15 mouse cellular contexts compared by ENCODE assay signal in the genomic region with DNA sequence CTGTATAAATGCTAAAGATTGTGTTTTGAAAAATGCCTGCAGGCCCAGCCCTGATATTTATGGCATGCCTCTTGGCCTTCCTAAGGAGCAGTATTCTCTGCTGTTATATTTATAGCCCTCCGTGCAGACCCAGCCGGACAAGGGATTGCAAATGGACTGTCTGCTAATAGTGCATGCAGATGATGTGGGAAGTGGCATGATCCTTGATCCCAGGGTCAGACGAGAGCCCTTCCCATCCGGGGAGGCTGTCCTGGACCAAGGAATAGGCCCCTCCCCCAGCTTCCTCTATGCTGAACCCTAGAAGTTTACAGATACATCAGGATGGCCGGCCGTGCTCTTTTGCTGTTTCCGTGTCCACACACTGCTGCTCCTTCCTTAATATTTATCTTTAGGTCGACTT. TPM values are rescaled to one million over a fixed set of nuclear protein-coding genes. Genes with fewer than 3 reads are reported as not detected.
DNase-seq lines count a peak whose midpoint lies in the region; ATAC-seq and TF ChIP-seq lines count a peak whose summit lies in the region.
"Had no signal": no experiment of that assay in that cellular context is flagged by ENCODE, and none has a peak within 500 bp of the region (broad histone marks: within the 10 kb centered on the region; RNA-seq: fewer than 3 reads in every experiment).

No protein-coding gene starts in this region.

- no peak for TF ChIP-seq POLR2A in liver, adult 2 months (IDR thresholded peaks at IDR 0.05; ENCODE audit: extremely low read depth, insufficient read depth, low read length)

- no peaks in the 10 kb centered on the region for H3K9me3 ChIP-seq in liver, embryonic 12.5 days (replicated peaks)
- H3K9me3 ChIP-seq in midbrain, embryonic 10.5 days (replicated peaks) = no peaks in the 10 kb centered on the region
- H3K9me3 ChIP-seq: embryonic facial prominence, embryonic 10.5 days; limb, embryonic 12.5 days had no signal

- H3K9ac ChIP-seq in liver, adult 2 months (ENCODE audit: low read depth, low read length) = no peak overlapping the region
- H3K9ac ChIP-seq in liver, embryonic 12.5 days = no peak overlapping the region
- H3K9ac ChIP-seq: limb, embryonic 12.5 days had no signal

- TF ChIP-seq CTCF in liver, adult 2 months (IDR thresholded peaks at IDR 0.05; ENCODE audit: low read depth, low read length) = no peak

- peak; percentile 12 to 26 for DNase-seq in adrenal gland, postnatal 36 days
- no peak for DNase-seq in adrenal gland, postnatal 25 days
- peak; percentile 12 for DNase-seq in liver, adult 2 months (ENCODE audit: extremely low read depth, low read depth, low spot score)
- DNase-seq in kidney, postnatal 10 days = peak; percentile 66
- DNase-seq in mesoderm, embryonic 11.5 days (ENCODE audit: low read depth, low spot score) = peak; percentile 34
- DNase-seq in cerebellum, postnatal 36 days = no peak
- no peak for DNase-seq in midbrain, embryonic 10.5 days (ENCODE audit: low spot score)
- DNase-seq: cerebellum, adult 11-12 months; layer of hippocampus, postnatal 36 days; right cerebral cortex, adult 18-20 months had no signal

- H3K4me3 ChIP-seq in liver, adult 2 months (ENCODE audit: insufficient read depth, low read depth, low read length) = no peak overlapping the region
- no peak overlapping the region for H3K4me3 ChIP-seq in liver, embryonic 12.5 days
- H3K4me3 ChIP-seq in midbrain, embryonic 10.5 days = no peak overlapping the region
- H3K4me3 ChIP-seq: embryonic facial prominence, embryonic 10.5 days; limb, embryonic 12.5 days had no signal

- H3K4me1 ChIP-seq in liver, adult 2 months (ENCODE audit: control insufficient read depth, insufficient read depth, low read length) = peaks cover 3% of the 10 kb centered on the region; the same call in 1 of the 2 replicates
- H3K4me1 ChIP-seq in liver, embryonic 12.5 days = 0 out of 2 replicates have a peak, but pooled peaks cover 5% of the 10 kb centered on the region
- peaks cover 9% of the 10 kb centered on the region; the same call in 1 of the 2 replicates for H3K4me1 ChIP-seq in midbrain, embryonic 10.5 days
- H3K4me1 ChIP-seq: limb, embryonic 12.5 days had no signal

- 69% methylated on average over 8 of the region's 8 CpGs for WGBS in liver, adult 2 months
- WGBS in liver, embryonic 12.5 days (ENCODE audit: insufficient replicate concordance) = 56% methylated on average over 8 of the region's 8 CpGs
- 72% methylated on average over 8 of the region's 8 CpGs for WGBS in midbrain, embryonic 10.5 days

- H3K79me2 ChIP-seq in liver, adult 2 months (ENCODE audit: control insufficient read depth, insufficient read depth, low read length) = no peaks in the 10 kb centered on the region

- H3K4me2 ChIP-seq in liver, embryonic 12.5 days = no peak overlapping the region
- H3K4me2 ChIP-seq: limb, embryonic 12.5 days had no signal

- no peaks in the 10 kb centered on the region for H3K36me3 ChIP-seq in liver, adult 2 months (ENCODE audit: control insufficient read depth, insufficient read depth, low read length)
- H3K36me3 ChIP-seq in liver, embryonic 12.5 days = no peaks in the 10 kb centered on the region
- no peaks in the 10 kb centered on the region for H3K36me3 ChIP-seq in midbrain, embryonic 10.5 days
- H3K36me3 ChIP-seq: embryonic facial prominence, embryonic 10.5 days; limb, embryonic 12.5 days had no signal

- no peak overlapping the region for H3K27ac ChIP-seq in liver, adult 2 months (replicated peaks; ENCODE audit: insufficient read depth, low read depth, low read length)
- no peak overlapping the region for H3K27ac ChIP-seq in liver, embryonic 12.5 days
- H3K27ac ChIP-seq in midbrain, embryonic 10.5 days (replicated peaks) = no peak overlapping the region
- H3K27ac ChIP-seq: embryonic facial prominence, embryonic 10.5 days; limb, embryonic 12.5 days had no signal

- no peak for ATAC-seq in liver, embryonic 12.5 days
- ATAC-seq: intestine, postnatal 0 days had no signal

- H3K27me3 ChIP-seq in liver, adult 2 months (ENCODE audit: control insufficient read depth, insufficient read depth, low read length) = no peaks in the 10 kb centered on the region
- no peaks in the 10 kb centered on the region for H3K27me3 ChIP-seq in liver, embryonic 12.5 days (replicated peaks)
- H3K27me3 ChIP-seq in midbrain, embryonic 10.5 days (ENCODE audit: low read depth, poor library complexity, severe bottlenecking) = no peaks in the 10 kb centered on the region; the same call in 1 of the 2 replicates
- H3K27me3 ChIP-seq: limb, embryonic 12.5 days had no signal

RNA-seq across cellular contexts. Expression of a gene that starts 32.5 kb away (rescaled TPM):
- total RNA-seq in adrenal gland, postnatal 36 days (2021) = under 1 TPM; 0.50 to 0.79 TPM
- total RNA-seq in adrenal gland, postnatal 25 days (2021) = 0.79 and 1.2 TPM in 2 replicates
- total RNA-seq in liver, adult 2 months (2014; rRNA removed) = 0.20 and 0.28 TPM in 2 replicates
- 0.07 and 0.14 TPM in 2 replicates for polyA plus RNA-seq in liver, adult 2 months (2012; rRNA removed)
- polyA plus RNA-seq in liver, embryonic 12.5 days (2016; fragmentation: Nextera tagmentation; extraction: Ambion mirVana) = 0.11 and 0.13 TPM in 2 replicates
- 0.43 and 0.47 TPM in 2 replicates for polyA plus RNA-seq in midbrain, embryonic 10.5 days (2016; fragmentation: Nextera tagmentation; extraction: Ambion mirVana)
- total RNA-seq: hematopoietic stem cell, adult 5-6 weeks had no signal

Comparison
In these comparisons a context has a peak if more than half of its experiments do, and no peak if none do; other contexts are left out.
1. DNase-seq: peak in adrenal gland, postnatal 36 days (2 of 2), liver, adult 2 months (single experiment), kidney, postnatal 10 days (single experiment) and mesoderm, embryonic 11.5 days (single experiment); none in adrenal gland, postnatal 25 days (single experiment), cerebellum, postnatal 36 days (0 of 2) and midbrain, embryonic 10.5 days (single experiment).